Mouse (Mus musculus) frontal cortex, postnatal 36 days (tissue): ENCODE results near the gene Rbp4.

Source experiments
- DNase-seq, 2 experiments: peaks; one replicate each; pipeline ENCODE4 v3.0.0; 2022; ENCODE audit warnings: low spot score in 2 of 2

The Rbp4 gene

DNA sequence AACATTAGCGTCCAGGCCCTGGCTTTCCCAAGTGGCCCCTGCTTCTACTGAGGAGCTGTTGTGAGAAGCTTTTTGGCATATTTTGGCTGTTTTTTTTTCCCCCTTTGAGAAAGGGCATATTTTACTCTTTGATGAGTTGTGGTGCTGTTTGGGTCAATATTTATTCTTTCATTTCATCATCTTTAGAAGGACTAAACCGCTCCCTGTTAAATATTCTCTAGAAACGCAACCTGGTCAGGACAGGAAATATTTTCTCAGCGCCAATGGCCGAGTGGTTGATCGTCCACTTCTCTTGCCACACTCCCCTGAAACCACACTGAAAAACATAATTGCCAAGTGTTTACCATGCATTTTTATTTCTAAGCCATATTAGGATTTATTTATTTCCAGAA, at the start of gene Rbp4:
Rbp4 (minus strand) TSS at position 63 of the 392 bp plus-strand sequence.
- no peak for DNase-seq

GRCm38 (mm10) chr19:38164633-38165032, 39.6 kb upstream of the Rbp4 start:
- no peak for DNase-seq

GRCm38 (mm10) chr19:38161648-38162354, 36.7 kb upstream of the Rbp4 start:
- DNase-seq: no peak

DNA sequence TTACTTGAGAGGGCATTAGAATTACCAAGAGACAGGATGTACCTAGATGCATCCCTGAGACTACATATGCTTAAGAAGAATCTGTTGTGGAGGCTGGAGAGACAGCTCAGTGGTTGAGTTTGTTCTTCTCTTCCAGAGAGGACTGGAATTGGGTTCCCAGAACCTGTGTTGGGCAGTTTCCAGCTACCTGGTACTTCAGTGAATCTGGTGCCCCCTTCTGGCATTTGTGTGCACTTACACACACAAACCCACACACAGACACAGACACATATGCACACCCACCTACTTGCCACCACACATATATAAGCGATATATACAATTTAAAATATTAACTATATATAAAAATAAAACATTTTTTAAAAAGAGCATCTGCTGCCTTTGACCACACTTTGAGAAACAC, 31.2 kb upstream of the Rbp4 start:
- DNase-seq: no peak

DNA sequence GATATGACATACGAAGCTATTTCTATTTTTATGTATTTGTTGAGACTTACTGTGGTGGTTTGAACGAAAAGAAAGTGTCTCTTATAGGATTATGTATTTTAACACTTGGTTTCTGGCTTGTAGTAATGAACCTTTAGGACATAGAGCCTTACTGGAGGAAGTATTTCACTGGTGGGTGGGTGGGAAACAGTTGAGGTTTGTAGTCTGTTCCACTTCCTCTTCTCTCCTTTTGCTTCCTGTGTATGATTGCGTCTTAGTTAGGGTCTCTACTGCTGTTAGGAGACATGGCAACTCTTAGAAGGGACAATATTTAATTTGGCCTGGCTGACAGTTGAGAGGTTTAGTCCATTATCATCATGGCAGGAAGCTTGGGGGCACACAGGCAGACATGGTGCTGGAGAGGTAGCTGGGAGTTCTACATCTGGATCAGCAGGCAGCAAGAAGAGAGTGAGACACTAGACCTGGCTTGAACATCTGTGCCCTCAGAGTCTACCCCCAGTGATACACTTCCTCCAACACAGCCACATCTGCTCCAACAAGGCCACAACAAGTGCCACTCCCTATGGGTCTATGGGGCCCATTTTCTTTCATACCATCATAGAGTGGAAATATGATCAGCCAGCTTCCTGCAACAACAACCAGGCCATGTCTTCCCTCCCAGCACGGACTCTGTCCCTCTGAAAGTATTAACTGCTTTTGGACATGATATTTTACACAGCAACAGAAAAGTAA, 18.6 kb upstream of the Rbp4 start:
- DNase-seq: no peak

GRCm38 (mm10) chr19:38134806-38135205, 9.7 kb upstream of the Rbp4 start:
- DNase-seq: no peak

DNA sequence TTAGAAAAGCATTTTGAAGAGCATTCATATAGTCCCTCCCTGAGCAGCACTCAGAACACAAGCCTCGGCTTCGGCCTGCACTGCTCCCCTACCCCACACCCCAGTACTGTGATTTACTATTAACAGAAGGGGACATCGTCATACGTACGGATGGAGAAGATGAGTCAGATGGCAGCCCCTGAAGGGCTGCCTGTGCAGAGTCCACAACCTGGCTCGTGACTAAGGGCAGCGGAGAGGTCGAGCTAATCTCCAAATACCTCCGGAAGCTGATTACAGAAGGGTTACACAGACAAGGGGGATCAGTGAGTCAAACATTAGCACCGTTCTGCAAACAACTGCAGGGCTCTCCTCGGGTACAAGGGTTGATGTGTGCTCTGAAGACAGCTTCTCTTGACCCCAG, 8.9 kb upstream of the Rbp4 start:
- no peak for DNase-seq

DNA sequence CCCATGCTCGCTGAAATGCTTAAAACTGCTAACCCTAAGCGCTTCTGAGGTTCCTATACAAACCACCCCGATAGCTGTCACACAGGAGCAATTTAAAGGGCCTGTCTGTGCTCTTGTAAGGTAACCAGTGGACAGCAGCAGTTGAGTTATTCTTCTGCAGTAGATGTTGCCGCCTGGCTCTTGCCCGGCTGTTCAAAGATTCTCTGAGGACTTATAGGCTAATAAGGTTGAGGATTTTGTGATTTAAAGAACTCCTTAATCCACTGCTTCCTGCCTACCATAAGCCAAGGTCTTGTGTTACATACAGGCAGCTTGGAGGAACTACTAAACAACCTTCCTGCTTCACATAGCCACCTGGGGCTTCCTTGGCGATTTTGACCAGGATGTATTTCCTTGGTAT, 7.4 kb upstream of the Rbp4 start, which contains the start of gene Pde6c:
Pde6c (plus strand) TSS at position 301 of the 400 bp plus-strand sequence.
- no peak for DNase-seq

DNA sequence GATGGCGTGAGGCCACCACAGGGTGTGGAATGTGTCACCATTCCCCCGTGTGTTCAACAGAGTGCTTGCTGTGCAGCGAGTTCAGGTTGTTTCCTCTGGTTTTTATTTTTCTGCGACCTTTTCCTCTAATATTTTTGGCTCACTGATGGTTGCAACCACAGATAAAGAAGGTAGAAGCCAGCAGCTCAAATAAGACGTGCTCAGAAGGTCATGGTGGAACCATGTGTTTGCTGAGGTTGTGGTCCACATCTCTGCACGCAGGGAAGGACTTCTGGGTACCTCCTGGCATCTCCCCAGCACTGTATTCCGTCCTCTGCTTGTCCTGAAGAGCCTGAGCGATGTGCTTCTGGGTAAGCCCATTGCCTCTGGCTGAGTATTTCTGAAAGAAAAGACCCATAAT, 1.6 kb upstream of the Rbp4 start:
- DNase-seq: no peak

GRCm38 (mm10) chr19:38124401-38125218, 471 bp downstream of the Rbp4 start:
- DNase-seq: peak; percentile 9 to 16

DNA sequence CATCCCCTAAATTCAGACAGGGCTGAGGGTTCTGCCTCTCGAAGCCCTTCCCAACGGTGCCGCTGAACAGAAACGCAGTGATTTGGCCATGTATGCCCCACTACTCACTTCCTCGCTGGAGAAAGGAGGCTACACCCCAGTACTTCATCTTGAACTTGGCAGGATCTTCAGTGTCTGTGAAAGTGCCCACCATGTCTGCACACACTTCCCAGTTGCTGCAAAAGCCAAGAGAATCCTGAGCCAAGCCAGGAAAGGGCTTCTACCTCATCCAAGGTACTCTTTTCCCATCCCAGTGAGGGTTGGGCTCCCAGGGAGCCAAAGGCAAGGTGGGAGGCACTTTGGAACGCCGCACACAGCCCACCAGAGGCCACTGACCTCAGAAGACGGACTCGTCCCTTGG, 1.2 kb downstream of the Rbp4 start:
- peak in 1 of 2 experiments; percentile 2 for DNase-seq

- DNase-seq: no peak
Measured at GRCm38 (mm10) chr19:38120123-38120760, 4.8 kb downstream of the Rbp4 start.

GRCm38 (mm10) chr19:38114834-38115491, 10.1 kb downstream of the Rbp4 start:
- no peak for DNase-seq

GRCm38 (mm10) chr19:38112575-38112974, 12.5 kb downstream of the Rbp4 start:
- no peak for DNase-seq

- DNase-seq: no peak
Measured at GRCm38 (mm10) chr19:38111056-38111455, 14.0 kb downstream of the Rbp4 start.

GRCm38 (mm10) chr19:38109506-38110242, 15.4 kb downstream of the Rbp4 start:
- no peak for DNase-seq

- no peak for DNase-seq
Measured at GRCm38 (mm10) chr19:38107871-38108270, 17.2 kb downstream of the Rbp4 start.

GRCm38 (mm10) chr19:38096858-38097758, 28.0 kb downstream of the Rbp4 start, which contains the start of gene Ffar4:
Gene Ffar4, plus strand, starts transcription at chr19:38097071.
- DNase-seq: no peak

DNA sequence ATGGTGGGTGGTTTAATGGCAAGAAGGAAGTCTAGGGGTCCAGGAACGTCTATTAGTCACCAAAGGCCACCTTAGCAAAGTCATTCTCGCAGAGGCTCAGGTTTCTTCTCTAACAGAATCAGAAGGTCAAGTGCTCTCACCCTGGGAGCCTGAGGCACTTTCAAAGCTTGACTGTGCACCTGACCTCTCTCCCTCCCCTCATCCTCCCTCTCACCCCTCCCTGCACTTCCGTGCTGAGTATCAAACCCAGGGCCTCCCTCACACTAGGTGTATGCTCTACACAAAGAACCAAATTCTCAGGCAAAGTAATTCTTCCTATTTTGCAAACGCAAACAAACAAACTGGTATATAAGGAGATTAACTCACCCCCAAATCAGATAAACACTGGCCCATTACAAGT, 28.9 kb downstream of the Rbp4 start:
- DNase-seq: no peak
